Mouse (Mus musculus) midbrain, embryonic 16.5 days (tissue): ENCODE results near the gene Nsd1. TPM values are rescaled to one million over a fixed set of nuclear protein-coding genes. Genes with fewer than 3 reads are reported as not detected.

ENCODE experiments used
- ATAC-seq: fragments of 200-750 bp; cut with Nextera tagmentation; 2 replicates; pipeline ENCODE4 v1.8.0; 2017; ENCODE audit warnings: moderate TSS enrichment
- H3K27ac ChIP-seq: fragments of 300-500 bp; sonication (generic); 2 replicates; pipeline ENCODE4 v1.5.1; 2014; ENCODE audit warnings: mild to moderate bottlenecking, low read length, mixed read lengths
- H3K27me3 ChIP-seq: fragments of 300-500 bp; sonication (generic); 2 replicates; pipeline ENCODE4 v1.6.1; 2014; ENCODE audit warnings: low read depth, low read length, mixed read lengths; ENCODE audit not compliant: control insufficient read depth, insufficient read depth
- H3K36me3 ChIP-seq: fragments of 300-500 bp; sonication (generic); 2 replicates; pipeline ENCODE4 v1.6.1; 2014; ENCODE audit warnings: mild to moderate bottlenecking, low read length, moderate library complexity, mixed read lengths; ENCODE audit not compliant: control insufficient read depth, insufficient read depth
- H3K4me1 ChIP-seq: fragments of 300-500 bp; sonication (generic); 2 replicates; pipeline ENCODE4 v1.6.1; 2014; ENCODE audit warnings: mild to moderate bottlenecking, low read length, mixed read lengths; ENCODE audit not compliant: control insufficient read depth, insufficient read depth
- H3K4me2 ChIP-seq: fragments of 300-500 bp; sonication (generic); 2 replicates; pipeline ENCODE4 v1.6.1; 2014; ENCODE audit warnings: mild to moderate bottlenecking, low read length, mixed read lengths
- H3K4me3 ChIP-seq: fragments of 300-500 bp; sonication (generic); 2 replicates; pipeline ENCODE4 v1.5.1; 2014; ENCODE audit warnings: low read depth, mild to moderate bottlenecking, low read length, moderate library complexity, mixed read lengths
- H3K9ac ChIP-seq: fragments of 300-500 bp; sonication (generic); 2 replicates; pipeline ENCODE4 v1.6.1; 2014; ENCODE audit warnings: low read depth, low read length, mixed read lengths
- H3K9me3 ChIP-seq: fragments of 300-500 bp; sonication (generic); replicated peaks from 2 replicates; pipeline ENCODE4 v1.6.1; 2014; ENCODE audit warnings: mild to moderate bottlenecking, low read length, mixed read lengths; ENCODE audit not compliant: control insufficient read depth, poor library complexity, severe bottlenecking
- WGBS: fragments of 180-500 bp; shearing (Covaris S2); extraction: QIAGEN DNeasy Blood & Tissue Kit; methylation state at CpG from one replicate; pipeline ENCODE4 v1.1.7; 2014; 5-methylcytosine and 5-hydroxymethylcytosine counted together
- polyA plus RNA-seq: library from polyadenylated mRNA; unstranded; fragments of >200 nt; fragmentation: Nextera tagmentation; extraction: Ambion mirVana; gene quantifications from 2 replicates; pipeline ENCODE4 v1.2.1, GENCODE M21; 2015

The Nsd1 gene
- polyA plus RNA-seq, 1 experiment from 2014 or later = 45.2 TPM

DNA sequence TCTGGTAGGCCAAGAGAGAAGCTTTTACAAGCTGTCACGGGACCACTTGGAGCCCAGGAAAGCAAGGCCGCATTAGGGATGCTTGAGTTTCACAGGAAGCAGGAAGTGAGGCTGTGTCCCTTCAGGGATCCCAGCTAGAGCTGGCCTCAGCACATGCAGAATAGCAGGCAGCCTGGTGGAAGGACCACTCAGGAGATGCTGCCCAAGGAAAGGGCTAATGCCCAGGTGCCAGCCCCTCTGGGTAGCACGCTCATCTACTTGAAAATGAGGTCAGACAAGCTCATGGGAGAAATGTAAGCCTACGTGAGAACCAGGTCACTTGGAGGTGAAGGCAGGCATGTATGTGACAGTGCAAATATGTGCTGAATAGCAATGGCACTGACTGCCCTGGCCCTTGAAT is 117.6 kb downstream of the Nsd1 start:
- ATAC-seq = no peak
- H3K9me3 ChIP-seq = no peaks in the 10 kb centered on the region
- peak overlapping the region; percentile 65 for H3K27ac ChIP-seq
- no peaks in the 10 kb centered on the region for H3K27me3 ChIP-seq
- 64% methylated on average over 4 of the region's 4 CpGs for WGBS
- H3K9ac ChIP-seq = peak overlapping the region; percentile 39; the same call in 1 of the 2 replicates
- no peak overlapping the region for H3K4me3 ChIP-seq
- H3K36me3 ChIP-seq = peaks cover 12% of the 10 kb centered on the region
- H3K4me2 ChIP-seq = peak overlapping the region; percentile 9; the same call in 1 of the 2 replicates
- peaks cover 31% of the 10 kb centered on the region for H3K4me1 ChIP-seq

DNA sequence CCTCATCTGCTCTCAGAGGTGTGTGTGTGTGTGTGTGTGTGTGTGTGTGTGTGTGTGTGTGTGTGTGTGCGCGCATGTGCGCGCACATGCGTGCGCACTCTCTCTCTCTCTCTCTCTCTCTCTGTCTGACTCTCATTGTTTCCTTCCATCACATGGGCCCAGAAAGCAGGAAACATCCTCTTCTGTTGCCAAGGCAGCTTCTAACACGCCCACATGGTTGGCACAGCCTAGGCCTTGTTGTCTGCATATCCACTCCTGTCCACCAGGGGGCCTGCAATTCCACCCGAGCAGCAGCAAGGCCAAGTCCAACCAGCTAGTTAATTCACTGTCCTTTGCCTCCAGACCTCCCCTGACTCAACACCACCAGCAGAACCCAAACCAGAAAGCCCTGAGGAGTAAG is 118.1 kb downstream of the Nsd1 start:
- Histone ChIP-seq H3K9ac (no peak overlapping the region), H3K9me3 (no peaks in the 10 kb centered on the region), H3K4me2 (peak overlapping the region; percentile 9; the same call in 1 of the 2 replicates), H3K4me3 (no peak overlapping the region), H3K27ac (peak overlapping the region; percentile 65; the same call in 1 of the 2 replicates), H3K27me3 (no peaks in the 10 kb centered on the region), H3K36me3 (peaks cover 12% of the 10 kb centered on the region), H3K4me1 (peaks cover 29% of the 10 kb centered on the region)
- ATAC-seq = peak; percentile 36
- WGBS = 30% methylated on average over 4 of the region's 8 CpGs

DNA sequence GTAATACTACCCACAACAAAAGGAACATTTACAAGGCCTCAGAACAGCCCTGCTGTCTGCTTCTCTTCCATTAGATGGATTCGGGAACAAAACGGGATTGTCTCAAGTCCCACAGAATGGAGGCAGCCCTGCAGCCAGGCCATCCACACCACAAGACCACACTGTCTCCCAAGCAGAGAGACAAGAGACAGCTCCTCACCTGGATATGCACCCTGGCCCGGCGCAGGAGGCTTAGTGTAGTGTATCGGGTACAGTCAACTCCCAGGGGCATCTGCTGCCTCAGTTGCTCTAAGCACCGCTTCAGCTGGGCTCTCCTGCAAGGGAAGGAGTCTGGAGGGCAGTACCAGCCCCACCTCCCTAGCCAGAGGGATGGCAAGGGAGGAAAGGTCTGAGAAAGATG is 118.6 kb downstream of the Nsd1 start:
- Histone ChIP-seq H3K9me3 (no peaks in the 10 kb centered on the region), H3K9ac (no peak overlapping the region), H3K27me3 (no peaks in the 10 kb centered on the region), H3K4me3 (peak overlapping the region; percentile 12; the same call in 1 of the 2 replicates), H3K4me2 (peak overlapping the region; percentile 96; the same call in 1 of the 2 replicates), H3K36me3 (peaks cover 12% of the 10 kb centered on the region), H3K4me1 (peaks cover 24% of the 10 kb centered on the region), H3K27ac (no peak overlapping the region)
- WGBS = 87% methylated on average over 6 of the region's 6 CpGs
- ATAC-seq = no peak

DNA sequence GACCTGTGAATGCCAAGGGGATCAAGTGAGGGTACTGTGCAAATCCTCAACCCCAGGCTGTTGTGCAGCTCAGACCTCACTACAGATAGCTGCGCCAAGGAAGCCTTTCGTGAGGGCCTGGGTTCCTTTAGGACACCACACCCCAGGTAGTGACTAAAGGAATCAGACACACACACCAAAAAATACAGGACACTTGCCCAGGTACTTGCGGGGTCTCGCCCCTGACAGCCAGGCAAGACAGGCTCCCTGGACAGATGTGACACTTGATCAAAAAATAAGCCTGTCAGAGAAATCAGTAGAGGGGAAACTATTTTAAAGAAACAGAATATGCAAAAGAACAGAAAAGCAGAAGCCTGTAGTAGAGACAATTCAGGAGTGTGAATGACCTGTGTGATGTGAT is 119.1 kb downstream of the Nsd1 start:
- WGBS = 77% methylated on average over 4 of the region's 4 CpGs

DNA sequence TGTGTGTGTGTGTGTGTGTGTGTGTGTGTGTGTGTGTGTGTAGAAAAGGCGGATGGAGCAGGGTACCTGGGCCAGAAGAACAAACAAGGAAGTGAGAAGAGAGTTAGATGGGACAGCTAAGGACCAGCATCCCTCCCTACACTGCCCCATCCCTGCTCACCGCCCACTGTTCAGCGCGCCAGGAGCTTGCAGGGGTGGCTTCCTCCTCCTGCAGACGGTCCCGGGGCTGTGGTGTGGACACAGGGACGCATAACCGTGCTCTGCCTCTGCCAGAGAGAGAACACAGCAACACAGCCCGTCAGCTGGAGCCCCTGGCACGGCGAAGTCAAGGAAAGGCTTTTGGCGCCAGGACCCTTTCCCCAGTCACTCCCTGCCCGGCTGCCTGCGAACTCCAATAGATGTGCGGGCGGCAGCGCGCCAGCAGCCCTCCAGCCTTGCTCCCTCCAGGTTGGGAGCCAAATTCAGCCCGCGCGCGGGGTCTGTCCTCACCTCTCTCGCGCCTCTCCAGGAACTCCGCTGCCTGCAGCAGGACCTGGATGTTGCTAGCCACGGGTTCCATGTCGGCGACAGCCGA is 119.6 kb downstream of the Nsd1 start:
- Histone ChIP-seq H3K36me3 (peaks cover 12% of the 10 kb centered on the region), H3K9me3 (no peaks in the 10 kb centered on the region), H3K4me1 (peaks cover 15% of the 10 kb centered on the region), H3K4me2 (peak overlapping the region; percentile 96), H3K27me3 (no peaks in the 10 kb centered on the region), H3K27ac (peak overlapping the region; percentile 70), H3K9ac (peak overlapping the region; percentile 69), H3K4me3 (peak overlapping the region; percentile 64)
- 2% methylated on average over 26 of the region's 29 CpGs for WGBS
- ATAC-seq = peak; percentile 15

More for the DNA sequence above, 119.1 kb downstream of the Nsd1 start:
- H3K4me3 ChIP-seq = peak overlapping the region; percentile 64
- no peaks in the 10 kb centered on the region for H3K27me3 ChIP-seq
- H3K27ac ChIP-seq = no peak overlapping the region
- H3K9ac ChIP-seq = peak overlapping the region; percentile 69; the same call in 1 of the 2 replicates
- peak overlapping the region; percentile 96 for H3K4me2 ChIP-seq
- ATAC-seq = no peak
- H3K9me3 ChIP-seq = no peaks in the 10 kb centered on the region
- peaks cover 12% of the 10 kb centered on the region for H3K36me3 ChIP-seq
- peaks cover 19% of the 10 kb centered on the region for H3K4me1 ChIP-seq

DNA sequence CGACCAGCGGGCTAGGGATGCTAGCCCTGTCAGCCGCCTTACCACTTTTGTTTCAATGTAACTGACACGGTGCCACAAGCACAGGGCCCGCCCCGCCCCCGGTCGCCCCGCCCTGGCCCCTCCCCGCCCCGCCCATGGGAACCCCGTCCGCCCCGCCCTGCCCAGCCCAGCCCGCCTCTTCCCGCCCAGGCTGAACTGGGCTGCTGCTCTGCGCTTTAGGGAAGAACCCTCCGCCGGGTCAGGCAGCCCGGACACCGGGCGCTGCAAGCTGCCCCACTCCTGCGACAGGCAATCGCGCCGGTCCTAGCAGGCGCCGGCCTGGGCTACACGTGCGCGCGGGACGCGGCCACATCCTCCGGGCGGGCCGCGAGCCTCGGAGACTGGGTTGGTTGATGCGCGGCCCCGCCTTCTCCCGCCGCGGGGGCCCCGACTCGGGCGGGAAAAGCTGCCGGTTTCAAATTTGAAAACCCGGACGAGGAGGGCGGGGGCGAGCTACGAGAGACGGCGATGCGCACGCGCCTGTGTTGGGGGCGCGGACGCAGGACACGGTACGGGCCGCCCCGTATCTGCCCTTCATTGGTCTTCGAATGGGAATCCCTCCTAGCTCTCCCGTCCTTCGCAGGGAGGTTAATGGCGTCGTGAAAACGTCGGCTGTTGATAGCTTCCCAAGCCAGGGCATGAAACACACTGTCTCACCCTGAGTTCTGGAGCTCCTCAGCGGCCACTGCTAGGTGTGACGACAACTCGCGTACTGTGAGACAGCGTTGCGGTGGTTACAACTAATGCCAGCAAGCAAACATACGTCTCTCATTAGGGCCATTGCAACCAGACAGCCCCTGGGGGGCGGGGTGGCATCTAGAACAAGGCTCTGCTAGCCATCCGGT is 120.3 kb downstream of the Nsd1 start, which contains the start of gene Mxd3:
Mxd3 (minus strand) TSS at position 141 of the 884 bp plus-strand sequence.
- peak; percentile 78 for ATAC-seq
- Histone ChIP-seq H3K4me3 (peak within 1 kb of the TSS; percentile 64), H3K4me2 (peak within 1 kb of the TSS; percentile 96), H3K36me3 (peaks cover 12% of the 10 kb centered on the region), H3K27ac (peak within 1 kb of the TSS; percentile 70), H3K9me3 (no peaks in the 10 kb centered on the region), H3K9ac (peak within 1 kb of the TSS; percentile 69), H3K27me3 (no peaks in the 10 kb centered on the region), H3K4me1 (peaks cover 15% of the 10 kb centered on the region)
- under 1% methylated on average over 77 of the region's 82 CpGs for WGBS

DNA sequence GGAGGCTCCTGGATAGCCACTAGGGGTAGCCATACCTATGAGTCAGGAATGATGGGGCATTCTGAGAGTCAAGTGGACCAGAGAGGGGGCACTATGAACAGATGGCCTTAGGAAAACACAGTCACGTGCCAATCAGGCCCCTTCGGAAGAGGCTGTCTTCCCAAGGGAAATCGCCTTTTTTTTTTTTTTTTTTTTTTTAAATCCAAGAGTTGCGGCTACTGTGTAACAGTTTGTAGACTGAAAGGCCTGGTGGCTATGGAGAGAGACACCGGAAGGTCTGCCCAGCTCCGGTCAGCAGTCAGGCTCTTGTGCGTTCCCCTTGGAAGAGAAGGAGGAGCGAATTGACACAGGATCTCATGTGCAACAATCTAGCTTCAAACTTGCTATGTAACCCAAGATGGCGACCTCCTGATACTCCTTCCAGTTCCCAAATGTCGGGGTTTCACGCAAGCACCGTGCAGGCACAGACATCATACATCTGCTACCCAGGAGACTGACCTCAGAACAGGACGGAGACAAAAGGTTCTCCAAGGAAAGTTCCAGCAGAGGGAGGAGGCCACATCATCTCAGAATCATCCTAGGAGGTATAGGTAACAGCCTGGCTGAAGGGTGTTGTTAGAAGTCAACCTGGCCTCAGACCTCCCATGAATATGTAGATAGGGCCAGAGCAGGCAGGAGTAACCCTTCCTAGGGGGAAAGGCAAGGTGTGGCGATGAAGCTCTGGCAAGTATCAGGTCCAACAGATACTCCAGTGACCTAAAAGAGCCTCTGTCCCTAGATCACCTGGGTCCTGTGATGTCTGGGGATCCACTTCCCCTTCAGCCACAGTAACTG is 121.2 kb downstream of the Nsd1 start:
- Histone ChIP-seq H3K9me3 (no peaks in the 10 kb centered on the region), H3K4me1 (peaks cover 15% of the 10 kb centered on the region), H3K27ac (peak overlapping the region; percentile 70), H3K4me3 (peak overlapping the region; percentile 64), H3K36me3 (peaks cover 4% of the 10 kb centered on the region), H3K27me3 (no peaks in the 10 kb centered on the region), H3K4me2 (peak overlapping the region; percentile 96), H3K9ac (peak overlapping the region; percentile 69)
- 51% methylated on average over 14 of the region's 14 CpGs for WGBS
- ATAC-seq = no peak

DNA sequence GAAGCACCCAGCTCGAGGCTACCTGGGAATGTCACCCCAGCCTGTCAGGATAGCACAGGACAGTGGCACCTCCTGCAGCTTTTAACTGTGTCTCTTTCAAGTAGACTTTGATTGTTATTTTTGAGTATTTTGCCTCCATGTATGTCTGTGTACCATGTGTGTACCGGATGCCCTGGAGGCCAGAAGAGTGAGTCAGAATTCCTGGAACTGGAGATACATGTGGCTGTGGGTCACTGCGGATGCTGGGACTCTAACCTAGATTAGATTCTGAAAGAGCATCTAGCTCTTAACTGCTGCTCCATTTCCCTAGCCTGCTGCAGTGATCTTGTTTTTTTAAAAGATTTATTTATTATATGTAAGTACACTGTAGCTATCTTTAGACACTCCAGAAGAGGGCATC is 122.7 kb downstream of the Nsd1 start:
- Histone ChIP-seq H3K4me1 (peaks cover 10% of the 10 kb centered on the region), H3K27ac (no peak overlapping the region), H3K27me3 (no peaks in the 10 kb centered on the region), H3K36me3 (no peaks in the 10 kb centered on the region), H3K4me3 (no peak overlapping the region), H3K9ac (no peak overlapping the region), H3K4me2 (no peak overlapping the region), H3K9me3 (no peaks in the 10 kb centered on the region)
- 76% methylated on average over 3 of the region's 3 CpGs for WGBS
- ATAC-seq = no peak
